Mouse (Mus musculus) limb, embryonic 13.5 days (tissue): ENCODE data around the gene Ablim1. TPM values are rescaled to one million over a fixed set of nuclear protein-coding genes. Genes with fewer than 3 reads are reported as not detected.
A peak's percentile ranks its signal among the peaks of the same experiment; 100 is the strongest.

Experiments
- ATAC-seq: fragments of 200-750 bp; cut with Nextera tagmentation; 2 replicates; pipeline ENCODE4 v1.8.0; 2017; ENCODE audit warnings: low read depth, moderate number of reproducible peaks, moderate TSS enrichment; ENCODE audit not compliant: low FRiP score
- H3K27ac ChIP-seq: fragments of 300-500 bp; sonication (generic); 2 replicates; pipeline ENCODE4 v1.5.1; 2015; ENCODE audit warnings: inconsistent platforms, mild to moderate bottlenecking, moderate library complexity
- H3K27me3 ChIP-seq: fragments of 300-500 bp; sonication (generic); 2 replicates; pipeline ENCODE4 v1.6.1; 2015; ENCODE audit warnings: mild to moderate bottlenecking, inconsistent platforms
- H3K36me3 ChIP-seq: fragments of 300-500 bp; sonication (generic); 2 replicates; pipeline ENCODE4 v1.6.1; 2015; ENCODE audit warnings: inconsistent platforms, mild to moderate bottlenecking, moderate library complexity
- H3K4me1 ChIP-seq: fragments of 300-500 bp; sonication (generic); 2 replicates; pipeline ENCODE4 v1.6.1; 2015; ENCODE audit warnings: inconsistent platforms
- H3K4me2 ChIP-seq: fragments of 300-500 bp; sonication (generic); replicated peaks from 2 replicates; pipeline ENCODE4 v1.6.1; 2015; ENCODE audit warnings: inconsistent platforms, mild to moderate bottlenecking, moderate library complexity
- H3K4me3 ChIP-seq: fragments of 300-500 bp; sonication (generic); 2 replicates; pipeline ENCODE4 v1.5.1; 2015; ENCODE audit warnings: moderate library complexity, mild to moderate bottlenecking, inconsistent platforms
- H3K9ac ChIP-seq: fragments of 300-500 bp; sonication (generic); 2 replicates; pipeline ENCODE4 v1.6.1; 2015; ENCODE audit warnings: mild to moderate bottlenecking, inconsistent platforms
- H3K9me3 ChIP-seq: fragments of 300-500 bp; sonication (generic); 2 replicates; pipeline ENCODE4 v1.6.1; 2016; ENCODE audit warnings: inconsistent platforms
- WGBS: fragments of 180-500 bp; shearing (Covaris S2); methylation state at CpG from one replicate; pipeline ENCODE4 v1.1.7; 2015; 5-methylcytosine and 5-hydroxymethylcytosine counted together
- polyA plus RNA-seq: library from polyadenylated mRNA; unstranded; fragments of >200 nt; fragmentation: Nextera tagmentation; extraction: Ambion mirVana; gene quantifications from 2 replicates; pipeline ENCODE4 v1.2.1, GENCODE M21; 2015

Gene Ablim1
- polyA plus RNA-seq, 1 experiment from 2014 or later, result 34.0 TPM

DNA sequence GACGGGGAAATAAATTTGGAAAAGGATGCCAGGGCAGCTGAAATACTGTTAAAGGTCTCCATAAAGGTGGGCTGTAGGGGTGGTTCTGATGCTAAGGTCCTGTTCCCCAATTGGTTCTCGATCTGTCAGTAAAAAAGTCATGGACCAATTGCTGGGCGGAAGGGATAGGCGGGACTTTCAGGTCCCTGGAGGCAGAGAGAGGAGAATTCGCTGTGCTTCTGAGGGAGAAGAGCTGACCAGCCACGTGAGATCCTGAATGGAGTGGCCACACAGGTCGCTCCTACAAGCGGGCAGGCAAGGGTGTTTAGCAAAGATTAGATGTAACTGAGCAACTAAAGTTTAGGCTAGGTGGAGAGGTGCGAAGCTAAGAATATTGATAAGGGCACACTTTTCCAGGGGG is 19.2 kb downstream of the Ablim1 start:
- H3K36me3 ChIP-seq, result no peaks in the 10 kb centered on the region
- H3K27me3 ChIP-seq, result no peaks in the 10 kb centered on the region
- no peak overlapping the region for H3K27ac ChIP-seq
- no peak overlapping the region for H3K4me3 ChIP-seq
- WGBS, result 59% methylated on average over 9 of the region's 9 CpGs
- no peak overlapping the region for H3K4me2 ChIP-seq
- no peak overlapping the region for H3K9ac ChIP-seq
- 0 out of 2 replicates have a peak, but pooled peaks cover 6% of the 10 kb centered on the region for H3K4me1 ChIP-seq
- ATAC-seq, result no peak
- H3K9me3 ChIP-seq, result no peaks in the 10 kb centered on the region

DNA sequence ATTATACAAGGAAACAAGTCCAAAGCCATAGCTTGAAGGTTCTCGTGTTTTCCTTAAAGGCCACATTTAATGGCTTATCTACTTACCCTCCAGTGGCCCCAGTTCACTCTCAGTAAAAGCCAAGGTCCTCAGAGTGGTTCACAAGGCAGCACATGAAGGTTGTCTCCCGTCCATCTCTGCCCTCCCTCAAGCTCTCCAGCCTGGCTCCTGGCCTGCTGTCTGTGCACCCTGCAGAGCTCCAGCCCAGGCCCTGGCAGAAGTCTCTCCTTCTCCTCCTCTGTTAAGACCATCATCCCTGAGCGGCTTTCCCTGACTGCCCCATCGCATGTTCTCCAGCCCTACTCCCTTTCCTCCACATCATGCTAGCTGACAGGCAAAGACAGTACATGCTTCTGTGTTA is 20.4 kb downstream of the Ablim1 start:
- H3K4me3 ChIP-seq, result no peak overlapping the region
- H3K36me3 ChIP-seq, result no peaks in the 10 kb centered on the region
- H3K4me2 ChIP-seq, result no peak overlapping the region
- no peaks in the 10 kb centered on the region for H3K27me3 ChIP-seq
- no peaks in the 10 kb centered on the region for H3K9me3 ChIP-seq
- 0 out of 2 replicates have a peak, but pooled peaks cover 10% of the 10 kb centered on the region for H3K4me1 ChIP-seq
- 84% methylated on average over 4 of the region's 4 CpGs for WGBS
- no peak overlapping the region for H3K27ac ChIP-seq
- no peak overlapping the region for H3K9ac ChIP-seq
- ATAC-seq, result no peak

DNA sequence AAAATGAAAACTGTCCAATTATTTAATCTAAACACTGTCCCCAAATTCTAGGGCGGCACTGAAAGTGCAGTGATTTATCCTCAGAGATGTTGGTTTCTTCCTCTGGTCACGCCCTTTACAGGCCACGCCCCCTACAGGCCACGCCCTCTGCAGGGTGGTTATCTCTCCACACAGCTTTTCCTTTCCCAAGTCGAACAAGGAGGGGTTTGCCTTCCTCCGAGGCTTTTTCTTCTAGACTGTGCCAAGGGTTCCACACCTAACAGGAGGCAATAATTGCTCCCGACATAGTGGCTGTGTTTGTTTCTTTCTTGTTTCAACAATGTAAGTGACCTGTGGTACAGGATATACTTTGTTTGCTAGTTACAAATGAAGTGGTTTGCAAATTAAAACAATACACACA is 21.0 kb downstream of the Ablim1 start:
- Histone ChIP-seq H3K9ac (no peak overlapping the region), H3K27me3 (no peaks in the 10 kb centered on the region), H3K9me3 (no peaks in the 10 kb centered on the region), H3K4me1 (peaks cover 13% of the 10 kb centered on the region; the same call in 1 of the 2 replicates), H3K36me3 (no peaks in the 10 kb centered on the region), H3K4me2 (no peak overlapping the region), H3K27ac (no peak overlapping the region), H3K4me3 (no peak overlapping the region)
- no peak for ATAC-seq
- 40% methylated on average over 7 of the region's 7 CpGs for WGBS

DNA sequence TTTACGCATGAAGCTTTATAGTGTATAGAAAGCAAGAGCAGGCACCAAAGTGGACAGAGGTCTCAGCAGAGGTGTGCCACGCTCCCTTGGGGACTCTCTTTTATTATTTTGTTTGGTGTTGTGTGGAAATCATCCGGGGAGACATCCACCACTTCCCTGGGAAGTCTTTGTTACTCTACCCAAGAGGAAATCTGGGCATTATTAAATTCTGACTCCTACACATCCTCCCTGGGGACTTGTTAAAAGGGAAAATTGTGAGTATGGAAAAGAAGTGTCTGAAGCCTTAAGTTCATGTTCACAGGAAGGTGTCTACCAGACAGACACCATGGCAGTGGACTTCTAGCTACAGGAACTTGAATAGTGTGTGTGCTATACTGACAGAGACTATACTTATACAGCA is 31.4 kb downstream of the Ablim1 start:
- Histone ChIP-seq H3K4me3 (no peak overlapping the region), H3K9me3 (peaks cover 7% of the 10 kb centered on the region; the same call in 1 of the 2 replicates), H3K27ac (no peak overlapping the region), H3K4me1 (peaks cover 14% of the 10 kb centered on the region), H3K4me2 (no peak overlapping the region), H3K27me3 (no peaks in the 10 kb centered on the region), H3K36me3 (no peaks in the 10 kb centered on the region), H3K9ac (no peak overlapping the region)
- no peak for ATAC-seq
- WGBS, result 58% methylated on average over 3 of the region's 3 CpGs

DNA sequence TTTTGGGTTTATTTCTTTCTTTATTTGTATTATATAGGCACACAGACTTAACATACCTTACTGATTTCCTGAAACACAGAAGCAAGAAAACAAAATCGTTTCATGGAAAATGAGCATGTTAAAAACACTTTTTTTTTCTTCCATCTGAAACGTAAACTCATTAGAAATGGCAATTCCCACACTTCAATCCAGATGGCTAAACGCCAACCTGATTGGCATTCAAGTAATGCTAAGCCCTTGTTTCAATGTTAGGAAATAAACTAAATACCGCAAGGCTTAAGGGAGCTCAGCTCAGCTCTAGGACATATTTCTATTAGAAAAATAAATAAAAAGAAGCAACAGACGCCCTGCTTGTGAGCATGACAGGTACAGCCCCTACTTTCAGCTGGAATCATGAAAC is 32.1 kb downstream of the Ablim1 start:
- no peaks in the 10 kb centered on the region for H3K27me3 ChIP-seq
- ATAC-seq, result no peak
- WGBS, result 32% methylated on average over 5 of the region's 5 CpGs
- no peak overlapping the region for H3K27ac ChIP-seq
- H3K9ac ChIP-seq, result no peak overlapping the region
- no peaks in the 10 kb centered on the region for H3K36me3 ChIP-seq
- peaks cover 20% of the 10 kb centered on the region for H3K4me1 ChIP-seq
- H3K4me3 ChIP-seq, result no peak overlapping the region
- no peak overlapping the region for H3K4me2 ChIP-seq
- peaks cover 7% of the 10 kb centered on the region; the same call in 1 of the 2 replicates for H3K9me3 ChIP-seq

DNA sequence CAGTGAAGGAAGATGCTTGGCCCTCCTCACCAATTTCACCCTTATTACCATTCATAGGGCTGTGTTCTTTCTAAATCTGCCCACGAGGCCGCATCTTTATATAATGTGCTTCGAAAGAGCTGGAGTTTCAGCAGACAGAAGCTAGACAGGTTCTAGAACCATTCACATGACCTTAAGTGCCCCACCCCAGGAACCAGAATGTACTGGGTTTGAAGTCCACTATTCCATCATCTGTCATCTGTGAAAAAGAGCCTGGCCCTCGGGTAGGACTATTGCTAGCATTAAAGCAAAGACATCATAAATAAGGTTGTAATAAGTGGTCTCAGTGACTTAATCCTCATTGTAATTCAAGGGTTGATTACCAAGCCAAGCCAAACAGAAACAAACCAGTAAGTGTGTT is 35.1 kb downstream of the Ablim1 start:
- Histone ChIP-seq H3K27ac (no peak overlapping the region), H3K4me1 (peaks cover 43% of the 10 kb centered on the region), H3K36me3 (no peaks in the 10 kb centered on the region), H3K27me3 (no peaks in the 10 kb centered on the region), H3K9ac (no peak overlapping the region), H3K9me3 (no peaks in the 10 kb centered on the region), H3K4me3 (no peak overlapping the region), H3K4me2 (no peak overlapping the region)
- ATAC-seq, result no peak
- WGBS, result 80% methylated on average over 4 of the region's 4 CpGs

DNA sequence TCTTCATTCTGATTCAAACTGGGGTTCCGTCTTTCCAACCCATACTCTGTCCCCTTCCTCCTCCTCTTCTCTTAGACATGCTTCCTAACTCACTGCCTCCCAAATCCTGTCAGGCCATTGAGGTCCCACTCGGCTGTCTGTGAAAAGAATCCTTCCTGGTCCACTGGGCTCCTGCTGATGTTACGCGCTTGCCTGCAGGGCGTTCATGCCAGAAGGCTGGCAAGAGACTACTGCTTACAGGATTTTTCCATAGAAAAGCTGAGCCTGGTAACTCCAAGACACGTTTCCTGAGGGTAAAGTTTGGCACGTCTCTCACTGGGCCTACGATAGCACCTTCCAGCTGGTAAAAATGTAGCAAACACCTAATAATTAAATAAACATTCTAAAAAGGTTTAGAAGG is 36.5 kb downstream of the Ablim1 start:
- Histone ChIP-seq H3K36me3 (no peaks in the 10 kb centered on the region), H3K4me3 (no peak overlapping the region), H3K9me3 (no peaks in the 10 kb centered on the region), H3K9ac (no peak overlapping the region), H3K4me2 (no peak overlapping the region), H3K4me1 (peaks cover 53% of the 10 kb centered on the region), H3K27ac (0 out of 2 replicates have a peak overlapping the region, but pooled peaks have one; percentile 16), H3K27me3 (peaks cover 6% of the 10 kb centered on the region; the same call in 1 of the 2 replicates)
- 60% methylated on average over 8 of the region's 8 CpGs for WGBS
- ATAC-seq, result no peak

DNA sequence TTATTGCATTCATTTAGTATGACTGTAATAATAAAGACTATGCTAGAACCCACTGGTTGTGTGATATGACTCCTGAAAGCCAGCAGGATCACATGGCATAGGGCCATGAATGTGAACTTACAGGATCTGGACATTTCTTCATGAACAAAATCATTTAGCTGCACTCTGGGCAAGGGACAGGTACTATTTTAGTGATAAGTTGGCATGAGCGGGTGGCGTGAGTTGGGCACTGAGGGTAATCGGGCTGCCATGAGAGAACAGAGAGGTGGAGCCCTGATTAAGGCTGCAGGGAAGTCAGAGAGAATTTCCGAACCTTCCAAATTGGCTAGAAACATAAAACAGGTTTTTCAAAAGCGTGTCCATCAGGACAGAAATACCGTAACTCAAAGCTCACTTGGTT is 37.7 kb downstream of the Ablim1 start:
- no peak overlapping the region for H3K4me3 ChIP-seq
- ATAC-seq, result no peak
- H3K4me2 ChIP-seq, result no peak overlapping the region
- no peak overlapping the region for H3K27ac ChIP-seq
- 60% methylated on average over 6 of the region's 6 CpGs for WGBS
- peaks cover 6% of the 10 kb centered on the region; the same call in 1 of the 2 replicates for H3K27me3 ChIP-seq
- no peaks in the 10 kb centered on the region for H3K9me3 ChIP-seq
- H3K36me3 ChIP-seq, result no peaks in the 10 kb centered on the region
- H3K4me1 ChIP-seq, result peaks cover 59% of the 10 kb centered on the region
- H3K9ac ChIP-seq, result no peak overlapping the region

DNA sequence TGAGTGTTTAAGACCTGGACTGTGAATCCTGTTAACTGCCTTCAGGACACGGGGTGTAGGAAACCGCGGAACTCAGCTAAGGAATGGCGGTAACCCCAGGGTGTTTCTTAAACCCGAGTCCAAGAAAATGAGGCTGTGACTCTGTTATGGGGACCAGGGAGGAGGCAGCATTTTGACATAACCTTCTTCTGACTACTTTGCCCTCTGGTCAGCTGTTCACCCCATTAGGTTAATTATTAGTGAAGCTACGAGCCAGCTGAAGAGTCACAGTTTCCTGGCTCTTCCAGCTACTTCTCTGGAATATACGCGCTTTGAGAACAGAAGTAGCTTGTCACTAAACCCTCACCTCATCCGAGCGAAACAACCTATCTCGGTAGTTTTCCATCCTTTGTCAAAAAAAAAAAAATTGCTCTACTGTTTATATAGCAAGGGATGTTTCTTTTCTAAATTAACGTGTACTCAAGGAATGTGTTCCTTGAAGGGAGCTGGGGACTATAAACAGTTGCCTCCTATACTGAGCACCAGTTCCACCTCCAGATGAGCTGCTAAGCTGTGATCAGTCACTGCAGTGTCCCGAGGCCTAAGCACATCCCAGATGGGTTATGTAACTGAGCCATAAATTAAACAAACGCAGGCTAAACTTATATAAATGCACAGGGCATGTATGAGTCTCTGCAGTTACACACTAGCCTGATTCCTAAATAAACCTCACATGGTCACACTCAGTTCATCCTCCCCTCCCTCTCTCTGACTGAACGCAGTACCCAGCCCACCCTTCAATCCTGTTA is 39.4 kb downstream of the Ablim1 start:
- no peak for ATAC-seq
- no peaks in the 10 kb centered on the region for H3K9me3 ChIP-seq
- H3K36me3 ChIP-seq, result no peaks in the 10 kb centered on the region
- H3K4me2 ChIP-seq, result peak overlapping the region; percentile 52
- H3K27me3 ChIP-seq, result peaks cover 10% of the 10 kb centered on the region; the same call in 1 of the 2 replicates
- peaks cover 63% of the 10 kb centered on the region for H3K4me1 ChIP-seq
- H3K4me3 ChIP-seq, result peak overlapping the region; percentile 7; the same call in 1 of the 2 replicates
- WGBS, result 40% methylated on average over 15 of the region's 15 CpGs
- no peak overlapping the region for H3K9ac ChIP-seq
- H3K27ac ChIP-seq, result no peak overlapping the region

DNA sequence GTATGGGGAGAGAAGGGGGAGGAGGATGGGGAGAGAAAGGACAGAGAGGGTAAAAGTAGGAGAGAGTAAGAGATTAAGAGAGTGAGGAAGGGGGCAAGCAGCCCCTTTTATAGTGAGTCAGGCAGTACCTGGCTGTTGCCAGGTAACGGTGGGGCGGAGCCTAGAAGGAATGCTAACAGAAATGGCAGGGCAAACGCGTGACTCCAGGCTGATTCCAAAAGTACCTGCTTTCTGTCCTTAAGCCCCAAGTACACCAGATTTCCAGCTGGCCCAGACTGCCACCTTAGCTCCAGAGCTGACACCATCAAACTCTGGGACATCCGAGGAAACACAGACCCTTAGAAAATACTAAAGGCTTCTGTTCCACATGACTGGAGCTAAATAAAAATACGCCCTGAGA is 40.0 kb downstream of the Ablim1 start:
- Histone ChIP-seq H3K27me3 (peaks cover 10% of the 10 kb centered on the region; the same call in 1 of the 2 replicates), H3K9me3 (no peaks in the 10 kb centered on the region), H3K9ac (no peak overlapping the region), H3K4me3 (peak overlapping the region; percentile 7; the same call in 1 of the 2 replicates), H3K27ac (no peak overlapping the region), H3K4me1 (peaks cover 63% of the 10 kb centered on the region), H3K36me3 (no peaks in the 10 kb centered on the region), H3K4me2 (peak overlapping the region; percentile 52)
- 16% methylated on average over 6 of the region's 6 CpGs for WGBS
- ATAC-seq, result no peak

DNA sequence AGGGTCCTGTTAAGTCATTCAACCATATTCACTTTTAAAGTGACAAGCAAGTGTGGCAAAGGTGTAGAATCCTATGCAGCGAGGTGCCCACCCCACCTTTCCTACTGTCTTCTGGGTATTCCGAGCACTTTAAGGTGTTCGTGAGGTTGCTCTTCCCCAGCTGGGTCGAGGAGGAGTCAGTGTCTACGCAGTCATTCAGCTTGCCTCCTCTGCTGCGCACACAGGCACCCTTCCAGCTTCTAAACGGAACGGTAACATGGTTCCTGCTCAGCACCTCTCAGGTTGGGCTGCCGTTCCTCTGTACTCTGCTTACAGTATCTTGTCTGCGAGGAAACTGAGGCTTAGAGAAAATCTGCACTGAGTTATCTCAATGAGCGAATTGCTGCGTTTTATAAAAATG is 40.4 kb downstream of the Ablim1 start:
- H3K4me3 ChIP-seq, result no peak overlapping the region
- H3K36me3 ChIP-seq, result no peaks in the 10 kb centered on the region
- H3K27ac ChIP-seq, result no peak overlapping the region
- peaks cover 10% of the 10 kb centered on the region; the same call in 1 of the 2 replicates for H3K27me3 ChIP-seq
- peak overlapping the region; percentile 52 for H3K4me2 ChIP-seq
- no peak overlapping the region for H3K9ac ChIP-seq
- H3K4me1 ChIP-seq, result peaks cover 63% of the 10 kb centered on the region
- no peaks in the 10 kb centered on the region for H3K9me3 ChIP-seq
- ATAC-seq, result no peak
- 51% methylated on average over 12 of the region's 12 CpGs for WGBS

DNA sequence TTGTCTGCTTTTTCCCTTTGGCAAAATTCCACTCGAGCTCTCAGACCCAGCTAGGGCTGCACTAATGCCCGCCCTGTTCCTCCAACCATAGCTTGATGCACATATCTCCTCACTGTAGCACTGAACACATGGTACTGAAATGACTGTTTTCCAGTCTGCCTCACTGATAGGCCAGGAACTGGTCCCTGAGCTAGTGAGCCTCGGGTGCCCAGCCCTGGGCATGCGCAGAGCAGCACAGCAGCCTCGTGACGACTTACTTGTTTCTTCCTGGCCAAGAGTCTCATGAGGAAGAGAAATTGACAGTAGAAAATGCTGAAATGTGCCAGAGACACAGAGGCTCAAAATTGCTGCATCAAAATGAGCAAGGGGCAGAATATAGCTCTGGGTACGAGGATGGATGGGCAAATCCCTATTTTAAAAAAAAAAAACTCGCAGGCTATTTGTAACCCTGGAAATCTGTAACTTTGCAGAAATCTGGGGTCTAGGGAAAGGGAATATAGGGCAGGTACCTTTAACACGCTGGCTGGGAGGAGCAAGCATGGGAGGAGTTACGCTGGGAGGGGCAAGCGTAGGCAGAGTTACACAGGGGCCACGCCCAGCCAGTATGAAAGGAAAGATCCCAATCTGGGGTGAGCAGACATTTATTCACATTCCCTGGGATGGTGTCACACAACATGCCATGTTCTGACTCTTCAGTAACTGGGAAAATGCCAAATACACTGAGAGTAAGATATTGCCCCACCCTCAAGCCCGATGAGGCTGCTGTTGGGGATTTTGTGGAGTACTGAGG is 41.7 kb downstream of the Ablim1 start:
- H3K4me2 ChIP-seq, result peak overlapping the region; percentile 47
- H3K27me3 ChIP-seq, result peaks cover 10% of the 10 kb centered on the region; the same call in 1 of the 2 replicates
- WGBS, result 45% methylated on average over 13 of the region's 13 CpGs
- peak overlapping the region; percentile 72; the same call in 1 of the 2 replicates for H3K27ac ChIP-seq
- H3K36me3 ChIP-seq, result no peaks in the 10 kb centered on the region
- H3K9ac ChIP-seq, result 0 out of 2 replicates have a peak overlapping the region, but pooled peaks have one; percentile 5
- no peak overlapping the region for H3K4me3 ChIP-seq
- peaks cover 57% of the 10 kb centered on the region for H3K4me1 ChIP-seq
- no peaks in the 10 kb centered on the region for H3K9me3 ChIP-seq
- ATAC-seq, result peak; percentile 34
